Mouse (Mus musculus) embryo, embryonic 9.5 days (tissue): ENCODE results near the gene Nle1.

Experiments used
- DNase-seq: peaks from one replicate; pipeline ENCODE4 v3.0.0-alpha.2; 2017; ENCODE audit errors: extremely low spot score

Gene Nle1

GRCm38 (mm10) chr11:82869506-82870172, 38.6 kb downstream of the Nle1 start:
- DNase-seq: no peak

DNA sequence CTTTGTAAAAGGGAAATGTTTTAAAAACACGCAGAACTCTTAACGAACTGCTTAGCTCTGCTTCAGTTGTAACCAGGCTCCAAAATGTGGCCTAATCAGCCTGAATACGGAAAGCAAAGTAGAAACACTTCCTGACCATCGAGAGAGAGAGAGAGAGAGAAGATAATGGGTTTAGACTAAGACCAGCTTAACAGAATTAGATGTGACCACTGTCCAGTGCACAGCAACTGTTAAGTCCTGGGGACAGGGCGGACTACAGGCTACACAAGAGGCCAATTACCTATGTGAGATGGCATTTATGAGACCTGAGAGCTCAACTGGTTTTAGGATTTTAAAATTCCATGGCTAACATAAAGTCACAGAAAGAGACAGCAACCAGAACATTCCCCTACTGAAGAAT, 40.3 kb downstream of the Nle1 start:
- no peak for DNase-seq

GRCm38 (mm10) chr11:82866850-82867564, 41.2 kb downstream of the Nle1 start:
- DNase-seq: no peak

DNA sequence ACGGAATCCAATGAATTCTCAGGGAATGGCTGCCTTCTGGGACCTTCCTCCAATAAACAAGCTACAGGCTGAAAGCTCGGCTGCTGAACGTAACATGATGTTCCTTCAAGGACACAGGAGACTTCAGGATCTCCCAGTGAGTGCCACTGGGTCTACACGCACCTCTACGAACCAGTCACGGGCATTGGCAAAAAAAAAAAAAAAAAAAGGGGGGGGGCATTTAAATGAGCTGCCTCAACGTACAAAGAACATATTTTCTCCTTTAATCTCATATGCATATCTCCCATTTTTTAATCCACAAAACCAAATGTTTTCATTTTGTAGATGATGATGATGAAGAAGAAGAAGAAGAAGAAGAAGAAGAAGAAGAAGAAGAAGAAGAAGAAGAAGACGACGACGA, 42.3 kb downstream of the Nle1 start:
- no peak for DNase-seq

DNA sequence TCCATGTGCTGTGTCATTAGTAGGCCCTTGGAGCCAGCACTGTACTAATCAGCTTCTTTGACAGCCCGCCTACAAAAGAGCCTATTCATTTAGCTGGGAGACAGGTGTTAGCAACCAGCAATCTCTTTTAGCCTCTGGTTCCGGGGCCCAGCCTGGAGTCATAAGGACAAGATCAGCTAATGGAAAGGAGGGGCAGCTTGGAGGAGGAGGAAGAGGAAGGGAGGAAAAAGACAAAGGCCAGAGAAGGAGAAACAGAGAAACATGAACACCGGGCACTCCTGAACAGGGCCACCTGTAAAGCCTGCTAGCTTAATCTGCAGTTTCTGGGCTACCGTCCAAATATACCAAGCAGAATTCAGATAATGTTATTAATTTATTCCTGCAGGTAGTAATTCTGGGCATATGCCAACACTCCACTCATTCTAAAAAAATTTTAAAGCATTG, 44.7 kb downstream of the Nle1 start:
- DNase-seq: no peak

- DNase-seq: no peak
Observed at GRCm38 (mm10) chr11:82863059-82863458, 45.2 kb downstream of the Nle1 start.

DNA sequence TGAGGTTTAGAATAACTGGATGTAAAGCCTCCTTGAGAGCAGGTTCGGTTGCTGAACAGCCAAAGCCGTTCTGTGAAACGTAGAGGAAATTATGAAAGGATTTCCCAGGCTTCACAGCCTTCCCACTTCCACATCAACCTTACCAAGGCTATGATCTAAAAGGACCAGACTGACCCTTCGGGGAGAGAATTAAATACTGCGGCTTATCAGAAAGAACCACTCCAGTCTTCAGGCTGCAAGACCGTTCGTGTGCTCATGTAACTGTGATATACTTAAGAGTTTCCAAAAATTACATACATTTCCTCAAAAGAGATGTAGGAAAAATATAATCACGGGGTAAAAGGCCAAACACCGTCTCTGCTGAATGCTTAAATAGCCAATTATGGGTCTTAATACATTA, 45.6 kb downstream of the Nle1 start:
- DNase-seq: no peak

- no peak for DNase-seq
Observed at GRCm38 (mm10) chr11:82861558-82861957, 46.7 kb downstream of the Nle1 start.

- no peak for DNase-seq
Observed at GRCm38 (mm10) chr11:82860759-82861158, 47.5 kb downstream of the Nle1 start.

- DNase-seq: no peak
Observed at GRCm38 (mm10) chr11:82857307-82857848, 50.8 kb downstream of the Nle1 start.

DNA sequence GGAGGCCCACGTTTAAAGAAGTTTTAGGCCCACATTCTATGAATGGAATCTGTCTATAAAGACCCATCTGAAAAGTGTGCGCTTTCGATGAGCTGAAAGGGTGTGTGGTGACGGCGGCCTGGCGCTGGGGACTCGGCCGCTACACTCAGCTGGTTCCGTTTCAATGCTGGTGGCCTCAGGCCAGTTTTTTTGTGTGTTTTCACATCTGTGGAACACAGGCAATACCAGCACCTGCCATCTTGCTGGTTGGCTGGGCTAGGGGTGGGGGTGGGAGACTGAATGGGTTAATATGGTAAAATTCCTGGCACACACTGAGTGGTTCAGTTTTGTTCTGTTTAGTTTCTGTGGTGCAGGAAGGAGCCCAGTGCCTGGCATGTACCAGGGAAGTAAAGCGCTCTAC, 52.2 kb downstream of the Nle1 start:
- no peak for DNase-seq

DNA sequence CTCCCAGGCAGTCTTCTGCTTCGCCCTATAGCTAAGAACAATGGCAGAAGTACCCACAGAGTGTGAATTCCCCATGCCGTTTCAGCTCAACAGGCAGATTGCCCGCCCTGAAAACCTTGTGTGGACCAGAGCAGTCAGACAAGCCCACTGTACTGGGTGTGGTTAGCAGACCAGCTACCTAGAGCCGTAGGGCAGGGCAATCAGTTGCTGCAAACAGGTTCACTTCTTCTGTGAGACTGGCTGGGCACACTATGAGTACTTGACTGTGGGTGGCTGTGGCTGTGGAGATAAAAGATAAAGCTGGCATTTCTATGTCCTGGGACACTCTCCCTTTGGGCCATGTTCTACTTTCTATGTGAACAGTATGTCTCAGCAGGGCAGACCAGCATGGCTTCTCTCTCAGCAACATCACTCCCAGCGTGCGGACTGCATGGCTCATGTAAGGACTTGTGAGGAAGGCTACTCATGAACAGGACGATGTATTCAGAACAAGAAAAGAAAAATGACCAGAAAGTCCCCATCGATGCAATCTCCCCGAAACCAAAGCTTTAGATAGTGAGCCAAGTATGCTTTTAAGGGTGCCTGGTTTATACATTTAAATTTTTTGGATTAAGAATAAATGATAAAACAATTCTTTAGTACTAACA, 52.8 kb downstream of the Nle1 start:
- no peak for DNase-seq

GRCm38 (mm10) chr11:82854111-82854510, 54.1 kb downstream of the Nle1 start:
- no peak for DNase-seq

GRCm38 (mm10) chr11:82852958-82853357, 55.3 kb downstream of the Nle1 start:
- no peak for DNase-seq

- no peak for DNase-seq
Observed at GRCm38 (mm10) chr11:82852540-82852939, 55.7 kb downstream of the Nle1 start.

GRCm38 (mm10) chr11:82852115-82852514, 56.1 kb downstream of the Nle1 start:
- DNase-seq: no peak
